9 mouse cellular contexts compared by ENCODE assay signal in genomic region chr15:74382556-74382955, GRCm38 (mm10).
DNase-seq lines count a peak whose midpoint lies in the region; ATAC-seq lines count a peak whose summit lies in the region.
"Had no signal": no experiment of that assay in that cellular context is flagged by ENCODE, and none has a peak within 500 bp of the region (broad histone marks: within the 10 kb centered on the region; RNA-seq: fewer than 3 reads in every experiment).

No protein-coding gene starts in this region.

- H3K27ac ChIP-seq in intestine, embryonic 14.5 days (ENCODE audit: low read depth) = no peak overlapping the region
- no peak overlapping the region for H3K27ac ChIP-seq in intestine, embryonic 16.5 days (ENCODE audit: low read length)
- H3K27ac ChIP-seq in limb, embryonic 10.5 days = no peak overlapping the region
- H3K27ac ChIP-seq: midbrain, embryonic 12.5 days had no signal

- no peaks in the 10 kb centered on the region for H3K27me3 ChIP-seq in intestine, embryonic 14.5 days (replicated peaks; ENCODE audit: control insufficient read depth, insufficient read depth, low read length)
- no peaks in the 10 kb centered on the region for H3K27me3 ChIP-seq in intestine, embryonic 16.5 days (replicated peaks; ENCODE audit: control insufficient read depth, insufficient read depth, low read length)
- no peaks in the 10 kb centered on the region for H3K27me3 ChIP-seq in limb, embryonic 10.5 days (ENCODE audit: low read depth, poor library complexity, severe bottlenecking)
- H3K27me3 ChIP-seq: midbrain, embryonic 12.5 days had no signal

- no peak overlapping the region for H3K4me3 ChIP-seq in intestine, embryonic 14.5 days (ENCODE audit: low read depth, low read length)
- H3K4me3 ChIP-seq in intestine, embryonic 16.5 days (ENCODE audit: low read length) = no peak overlapping the region
- H3K4me3 ChIP-seq in limb, embryonic 10.5 days = no peak overlapping the region
- H3K4me3 ChIP-seq: midbrain, embryonic 12.5 days had no signal

- intact Hi-C loops in left cerebral cortex, postnatal 10 days (cut with DNase I) = no loop called here

- ATAC-seq in intestine, embryonic 14.5 days (replicated peaks; ENCODE audit: low FRiP score, low TSS enrichment, low read depth) = no peak
- ATAC-seq in intestine, embryonic 16.5 days = no peak

- no peaks in the 10 kb centered on the region for H3K36me3 ChIP-seq in intestine, embryonic 14.5 days (ENCODE audit: control insufficient read depth, insufficient read depth, low read length)
- H3K36me3 ChIP-seq in intestine, embryonic 16.5 days (ENCODE audit: control insufficient read depth, insufficient read depth, low read length) = no peaks in the 10 kb centered on the region
- H3K36me3 ChIP-seq in limb, embryonic 10.5 days = no peaks in the 10 kb centered on the region
- H3K36me3 ChIP-seq: midbrain, embryonic 12.5 days had no signal

- no peaks in the 10 kb centered on the region for H3K4me1 ChIP-seq in intestine, embryonic 14.5 days (replicated peaks; ENCODE audit: control insufficient read depth, insufficient read depth, low read length)
- H3K4me1 ChIP-seq in intestine, embryonic 16.5 days (ENCODE audit: control insufficient read depth, insufficient read depth, low read length) = no peaks in the 10 kb centered on the region
- H3K4me1 ChIP-seq in limb, embryonic 10.5 days = no peaks in the 10 kb centered on the region

- H3K9ac ChIP-seq in intestine, embryonic 14.5 days (ENCODE audit: low read length) = no peak overlapping the region
- no peak overlapping the region for H3K9ac ChIP-seq in intestine, embryonic 16.5 days (ENCODE audit: low read depth, low read length)
- H3K9ac ChIP-seq: midbrain, embryonic 12.5 days had no signal

- H3K4me2 ChIP-seq in intestine, embryonic 14.5 days (ENCODE audit: low read length) = no peak overlapping the region
- no peak overlapping the region for H3K4me2 ChIP-seq in intestine, embryonic 16.5 days (ENCODE audit: low read depth, low read length)
- H3K4me2 ChIP-seq: midbrain, embryonic 12.5 days had no signal

- H3K9me3 ChIP-seq in intestine, embryonic 14.5 days (ENCODE audit: control insufficient read depth, low read length) = no peaks in the 10 kb centered on the region
- H3K9me3 ChIP-seq in intestine, embryonic 16.5 days (ENCODE audit: control insufficient read depth, low read length) = no peaks in the 10 kb centered on the region
- no peaks in the 10 kb centered on the region for H3K9me3 ChIP-seq in limb, embryonic 10.5 days (replicated peaks)
- H3K9me3 ChIP-seq: midbrain, embryonic 12.5 days had no signal

- 58% methylated on average over 4 of the region's 4 CpGs for WGBS in intestine, embryonic 14.5 days
- 65% methylated on average over 4 of the region's 4 CpGs for WGBS in intestine, embryonic 16.5 days
- WGBS in limb, embryonic 10.5 days = 66% methylated on average over 4 of the region's 4 CpGs

- peak; percentile 84 for DNase-seq in intestine, embryonic 14.5 days (ENCODE audit: low spot score)
- peak; percentile 46 for DNase-seq in ES-CJ7 (ENCODE audit: low read depth, low spot score)
- peak; percentile 37 for DNase-seq in adrenal gland, postnatal 25 days
- DNase-seq in limb, embryonic 10.5 days (ENCODE audit: low spot score) = peak; percentile 79
- DNase-seq in layer of hippocampus, postnatal 10 days (ENCODE audit: low spot score in 2 of 2) = no peak
- no peak for DNase-seq in left cerebral cortex, postnatal 10 days (ENCODE audit: extremely low spot score in 1 of 2, low spot score in 2 of 2)
- DNase-seq in layer of hippocampus, postnatal 14 days (ENCODE audit: low spot score in 2 of 2) = no peak

Comparison
In these comparisons a context has a peak if more than half of its experiments do, and no peak if none do; other contexts are left out.
1. DNase-seq: peak in intestine, embryonic 14.5 days (single experiment), ES-CJ7 (single experiment), adrenal gland, postnatal 25 days (single experiment) and limb, embryonic 10.5 days (single experiment); none in layer of hippocampus, postnatal 10 days (0 of 2), left cerebral cortex, postnatal 10 days (0 of 2) and layer of hippocampus, postnatal 14 days (0 of 2).